Mouse (Mus musculus): ENCODE measurements around the gene Ugt1a6b. TPM values are rescaled to one million over a fixed set of nuclear protein-coding genes. Genes with fewer than 3 reads are reported as not detected.
"Not testable (repeated sequence)": the region's sequence is repeated elsewhere in the genome, so short reads cannot be mapped to it uniquely, and the experiment has no call there.

Gene Ugt1a6b
- polyA plus RNA-seq, 1 experiment from 2014 or later: not detected

GRCm38 (mm10) chr1:88125827-88126360 lies 22.8 kb downstream of the Ugt1a6b start:
- not testable (repeated sequence) for H3K9ac ChIP-seq; H3K9me3 ChIP-seq (replicated peaks); H3K27ac ChIP-seq; H3K4me1 ChIP-seq (replicated peaks); H3K27me3 ChIP-seq; H3K36me3 ChIP-seq; H3K4me2 ChIP-seq; H3K4me3 ChIP-seq; ATAC-seq (replicated peaks; ENCODE audit: insufficient number of reproducible peaks, insufficient read depth, low FRiP score, low read depth)
- WGBS: 72% methylated on average over 4 of the region's 4 CpGs

DNA sequence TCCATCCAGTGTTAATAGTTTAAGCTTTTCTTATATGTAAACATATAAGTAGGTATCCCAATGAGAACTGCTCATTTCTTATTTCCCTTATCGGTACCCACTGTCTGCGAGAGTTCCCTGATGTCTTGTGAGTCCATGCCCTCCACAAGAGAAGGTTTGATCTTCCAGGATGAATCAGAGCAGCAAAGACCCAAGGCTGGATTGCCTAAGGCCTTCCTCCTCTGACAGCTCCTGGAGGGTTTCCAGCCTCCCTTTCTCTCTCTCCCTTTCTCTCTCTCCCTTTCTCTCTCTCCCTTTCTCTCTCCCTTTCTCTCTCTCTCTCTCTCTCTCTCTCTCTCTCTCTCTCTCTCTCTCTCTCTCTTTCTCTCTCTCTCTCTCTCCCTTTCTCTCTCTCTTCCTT lies 26.0 kb downstream of the Ugt1a6b start:
- not testable (repeated sequence) for ATAC-seq (replicated peaks; ENCODE audit: insufficient number of reproducible peaks, insufficient read depth, low FRiP score, low read depth); H3K4me3 ChIP-seq; H3K9ac ChIP-seq; H3K27me3 ChIP-seq; H3K9me3 ChIP-seq (replicated peaks); H3K36me3 ChIP-seq; H3K27ac ChIP-seq; H3K4me2 ChIP-seq; H3K4me1 ChIP-seq (replicated peaks)
- 68% methylated on average over 2 of the region's 2 CpGs for WGBS

GRCm38 (mm10) chr1:88130223-88130622 lies 27.2 kb downstream of the Ugt1a6b start:
- not testable (repeated sequence) for ATAC-seq (replicated peaks; ENCODE audit: insufficient number of reproducible peaks, insufficient read depth, low FRiP score, low read depth); H3K27ac ChIP-seq

DNA sequence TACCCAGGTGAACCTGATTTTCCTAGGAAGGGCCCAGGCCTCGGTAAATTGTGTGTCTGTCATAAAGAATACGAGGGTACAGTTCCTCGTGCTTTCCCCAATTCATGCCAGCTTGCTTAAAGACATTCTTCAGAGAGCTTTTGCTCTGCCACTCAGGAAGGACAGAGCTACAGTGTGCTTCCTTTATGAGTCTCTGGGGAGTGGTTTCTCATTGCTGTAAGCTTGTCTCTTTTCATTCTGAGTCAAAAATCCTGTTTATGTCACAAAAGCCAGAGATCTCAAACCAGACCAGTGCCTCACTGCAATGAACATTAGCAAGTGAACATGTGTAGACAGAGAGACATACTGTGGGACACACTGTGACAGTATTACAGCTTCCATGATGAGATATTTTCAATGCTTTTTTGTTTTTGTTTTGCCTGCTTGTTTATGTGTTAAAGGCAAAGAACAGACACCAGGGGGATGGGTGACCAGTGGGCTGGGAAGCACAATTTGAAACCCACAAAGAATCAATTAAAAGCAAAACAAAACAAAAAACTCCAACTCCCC lies 30.9 kb downstream of the Ugt1a6b start:
- no peak overlapping the region for H3K9ac ChIP-seq
- no peak for ATAC-seq (replicated peaks; ENCODE audit: insufficient number of reproducible peaks, insufficient read depth, low FRiP score, low read depth)
- no peaks in the 10 kb centered on the region for H3K36me3 ChIP-seq
- no peak overlapping the region for H3K4me2 ChIP-seq
- no peaks in the 10 kb centered on the region for H3K9me3 ChIP-seq (replicated peaks)
- H3K27ac ChIP-seq: no peak overlapping the region
- no peak overlapping the region for H3K4me3 ChIP-seq
- 0 out of 2 replicates have a peak, but pooled peaks cover 4% of the 10 kb centered on the region for H3K4me1 ChIP-seq (replicated peaks)
- WGBS: 48% methylated on average over 3 of the region's 3 CpGs
- H3K27me3 ChIP-seq: no peaks in the 10 kb centered on the region

More at GRCm38 (mm10) chr1:88130223-88130622, 27.2 kb downstream of the Ugt1a6b start:
- H3K9me3 ChIP-seq (replicated peaks); H3K27me3 ChIP-seq; H3K36me3 ChIP-seq; H3K4me3 ChIP-seq; H3K9ac ChIP-seq; H3K4me1 ChIP-seq (replicated peaks); H3K4me2 ChIP-seq: not testable (repeated sequence)
- WGBS: 77% methylated on average over 1 of the region's 1 CpGs

DNA sequence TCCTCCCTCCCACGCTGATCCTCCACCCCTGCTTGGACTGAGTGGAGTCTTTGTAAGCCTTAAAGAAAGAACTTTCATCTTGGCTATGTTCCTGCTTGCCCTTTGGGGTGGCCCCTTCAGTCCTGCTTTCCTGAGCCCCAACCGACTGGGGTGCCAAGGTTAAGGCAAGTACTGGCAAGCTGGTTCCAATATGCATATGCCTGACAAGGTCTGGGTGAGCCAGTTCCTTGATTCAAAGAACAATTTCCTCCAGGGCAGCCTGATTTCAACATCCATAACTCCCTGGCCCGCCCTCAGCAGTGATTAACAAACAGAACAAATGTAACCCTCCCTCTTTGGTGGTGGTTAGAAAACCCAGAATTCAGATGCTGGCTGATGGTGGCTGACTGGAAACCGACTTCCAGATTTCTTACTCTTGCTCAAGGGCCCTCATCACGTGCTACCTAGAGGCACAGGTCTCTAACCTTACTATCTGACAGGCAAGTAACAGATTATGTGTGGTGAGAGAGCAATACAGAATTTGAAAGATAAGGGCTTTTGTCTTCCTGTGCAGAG lies 31.5 kb downstream of the Ugt1a6b start, which contains the start of gene Ugt1a6a:
Gene Ugt1a6a (plus strand): TSS at position 353 of the 555 bp plus-strand sequence.
- not testable (repeated sequence) for H3K27ac ChIP-seq; ATAC-seq (replicated peaks; ENCODE audit: insufficient number of reproducible peaks, insufficient read depth, low FRiP score, low read depth)

GRCm38 (mm10) chr1:88135229-88135904 lies 32.3 kb downstream of the Ugt1a6b start:
- H3K4me2 ChIP-seq; H3K27ac ChIP-seq; H3K36me3 ChIP-seq; H3K4me3 ChIP-seq; ATAC-seq (replicated peaks; ENCODE audit: insufficient number of reproducible peaks, insufficient read depth, low FRiP score, low read depth); H3K4me1 ChIP-seq (replicated peaks); H3K9ac ChIP-seq; H3K9me3 ChIP-seq (replicated peaks); H3K27me3 ChIP-seq: not testable (repeated sequence)
- WGBS: 73% methylated on average over 6 of the region's 6 CpGs

More for the DNA sequence above, 31.5 kb downstream of the Ugt1a6b start, which contains the start of gene Ugt1a6a:
- WGBS: 37% methylated on average over 5 of the region's 5 CpGs
- H3K4me2 ChIP-seq; H3K9ac ChIP-seq; H3K27me3 ChIP-seq; H3K4me1 ChIP-seq (replicated peaks); H3K36me3 ChIP-seq; H3K4me3 ChIP-seq; H3K9me3 ChIP-seq (replicated peaks): not testable (repeated sequence)

- Histone ChIP-seq H3K9me3 (replicated peaks) (no peaks in the 10 kb centered on the region), H3K4me2 (no peak overlapping the region), H3K36me3 (no peaks in the 10 kb centered on the region), H3K27me3 (no peaks in the 10 kb centered on the region), H3K9ac (no peak overlapping the region), H3K4me1 (replicated peaks) (0 out of 2 replicates have a peak, but pooled peaks cover 4% of the 10 kb centered on the region), H3K27ac (no peak overlapping the region), H3K4me3 (no peak overlapping the region)
- no peak for ATAC-seq (replicated peaks; ENCODE audit: insufficient number of reproducible peaks, insufficient read depth, low FRiP score, low read depth)
- WGBS: 71% methylated on average over 2 of the region's 2 CpGs
Measured at GRCm38 (mm10) chr1:88136646-88137045, 33.6 kb downstream of the Ugt1a6b start.

GRCm38 (mm10) chr1:88137264-88137663 lies 34.2 kb downstream of the Ugt1a6b start:
- no peak overlapping the region for H3K4me3 ChIP-seq
- no peaks in the 10 kb centered on the region for H3K9me3 ChIP-seq (replicated peaks)
- no peak overlapping the region for H3K4me2 ChIP-seq
- H3K27ac ChIP-seq: no peak overlapping the region
- ATAC-seq (replicated peaks; ENCODE audit: insufficient number of reproducible peaks, insufficient read depth, low FRiP score, low read depth): no peak
- H3K9ac ChIP-seq: no peak overlapping the region
- 0 out of 2 replicates have a peak, but pooled peaks cover 4% of the 10 kb centered on the region for H3K4me1 ChIP-seq (replicated peaks)
- no peaks in the 10 kb centered on the region for H3K27me3 ChIP-seq
- H3K36me3 ChIP-seq: no peaks in the 10 kb centered on the region
- 80% methylated on average over 3 of the region's 3 CpGs for WGBS

- ATAC-seq (replicated peaks; ENCODE audit: insufficient number of reproducible peaks, insufficient read depth, low FRiP score, low read depth): no peak
- 0 out of 2 replicates have a peak, but pooled peaks cover 4% of the 10 kb centered on the region for H3K4me1 ChIP-seq (replicated peaks)
- no peak overlapping the region for H3K27ac ChIP-seq
- no peak overlapping the region for H3K4me3 ChIP-seq
- H3K27me3 ChIP-seq: no peaks in the 10 kb centered on the region
- H3K4me2 ChIP-seq: no peak overlapping the region
- WGBS: 83% methylated on average over 1 of the region's 1 CpGs
- no peak overlapping the region for H3K9ac ChIP-seq
- no peaks in the 10 kb centered on the region for H3K9me3 ChIP-seq (replicated peaks)
- H3K36me3 ChIP-seq: no peaks in the 10 kb centered on the region
Measured at GRCm38 (mm10) chr1:88138145-88138544, 35.1 kb downstream of the Ugt1a6b start.

DNA sequence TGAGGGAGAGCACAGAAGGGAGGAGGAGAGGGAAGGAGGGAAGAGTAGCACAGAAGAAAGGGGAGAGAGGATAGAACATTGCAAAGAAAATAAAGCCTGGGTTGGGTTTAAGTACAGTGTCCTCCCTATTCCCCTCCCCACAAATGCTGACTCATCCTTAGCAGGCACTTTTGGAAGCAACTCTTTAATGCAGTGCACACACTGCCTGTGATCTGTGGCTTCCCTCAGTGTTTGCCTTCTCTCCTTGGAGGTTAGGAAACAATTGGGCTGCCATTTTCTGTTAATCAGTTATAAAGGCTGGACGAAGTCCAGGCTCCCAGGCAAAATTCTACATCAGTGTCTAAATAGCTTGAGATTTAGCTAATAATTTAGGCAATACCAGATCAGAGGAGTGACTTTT lies 37.4 kb downstream of the Ugt1a6b start:
- H3K4me2 ChIP-seq; ATAC-seq (replicated peaks; ENCODE audit: insufficient number of reproducible peaks, insufficient read depth, low FRiP score, low read depth); H3K36me3 ChIP-seq; H3K9ac ChIP-seq; H3K9me3 ChIP-seq (replicated peaks); H3K4me1 ChIP-seq (replicated peaks); H3K4me3 ChIP-seq; H3K27ac ChIP-seq; H3K27me3 ChIP-seq: not testable (repeated sequence)
- WGBS: 47% methylated on average over 1 of the region's 1 CpGs

DNA sequence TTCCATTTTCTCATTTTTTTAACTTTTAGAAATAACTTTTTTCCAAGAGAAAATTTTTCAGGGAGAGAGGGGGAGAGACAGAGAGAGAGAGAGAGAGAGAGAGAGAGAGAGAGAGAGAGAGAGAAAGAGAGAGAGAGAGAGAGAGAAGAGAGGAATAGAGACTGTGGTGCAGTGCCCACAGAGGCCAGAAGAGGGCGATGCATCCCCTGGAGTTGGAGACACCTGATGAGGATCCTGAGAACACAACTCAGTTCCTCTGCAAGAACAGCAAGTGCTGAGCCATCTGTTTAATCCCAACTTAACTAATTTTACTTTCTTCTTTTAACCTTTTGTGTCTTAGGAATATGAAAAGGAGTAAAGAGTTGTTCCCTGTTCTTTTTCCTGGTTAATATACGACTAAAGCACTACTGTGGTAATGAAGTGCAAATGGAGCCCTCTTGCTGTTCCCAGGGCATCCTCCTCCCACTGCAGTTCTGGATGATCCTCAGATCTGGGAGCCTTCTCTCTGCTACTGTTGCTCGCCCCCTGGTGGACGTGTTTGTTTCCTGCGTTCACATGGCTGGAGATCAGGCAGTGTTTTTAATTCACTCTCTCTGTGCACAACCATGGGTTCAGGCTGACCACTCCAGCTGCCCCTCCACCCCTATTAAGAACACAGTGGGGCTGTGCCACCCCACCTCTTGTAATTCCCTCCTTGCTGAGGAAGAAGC lies 41.1 kb downstream of the Ugt1a6b start:
- 3% methylated on average over 5 of the region's 5 CpGs for WGBS
- not testable (repeated sequence) for H3K4me1 ChIP-seq (replicated peaks); H3K4me3 ChIP-seq; ATAC-seq (replicated peaks; ENCODE audit: insufficient number of reproducible peaks, insufficient read depth, low FRiP score, low read depth); H3K9me3 ChIP-seq (replicated peaks); H3K4me2 ChIP-seq; H3K36me3 ChIP-seq; H3K9ac ChIP-seq; H3K27me3 ChIP-seq; H3K27ac ChIP-seq
